Mouse (Mus musculus): ENCODE data around the gene Tmem131l.

Gene Tmem131l

DNA sequence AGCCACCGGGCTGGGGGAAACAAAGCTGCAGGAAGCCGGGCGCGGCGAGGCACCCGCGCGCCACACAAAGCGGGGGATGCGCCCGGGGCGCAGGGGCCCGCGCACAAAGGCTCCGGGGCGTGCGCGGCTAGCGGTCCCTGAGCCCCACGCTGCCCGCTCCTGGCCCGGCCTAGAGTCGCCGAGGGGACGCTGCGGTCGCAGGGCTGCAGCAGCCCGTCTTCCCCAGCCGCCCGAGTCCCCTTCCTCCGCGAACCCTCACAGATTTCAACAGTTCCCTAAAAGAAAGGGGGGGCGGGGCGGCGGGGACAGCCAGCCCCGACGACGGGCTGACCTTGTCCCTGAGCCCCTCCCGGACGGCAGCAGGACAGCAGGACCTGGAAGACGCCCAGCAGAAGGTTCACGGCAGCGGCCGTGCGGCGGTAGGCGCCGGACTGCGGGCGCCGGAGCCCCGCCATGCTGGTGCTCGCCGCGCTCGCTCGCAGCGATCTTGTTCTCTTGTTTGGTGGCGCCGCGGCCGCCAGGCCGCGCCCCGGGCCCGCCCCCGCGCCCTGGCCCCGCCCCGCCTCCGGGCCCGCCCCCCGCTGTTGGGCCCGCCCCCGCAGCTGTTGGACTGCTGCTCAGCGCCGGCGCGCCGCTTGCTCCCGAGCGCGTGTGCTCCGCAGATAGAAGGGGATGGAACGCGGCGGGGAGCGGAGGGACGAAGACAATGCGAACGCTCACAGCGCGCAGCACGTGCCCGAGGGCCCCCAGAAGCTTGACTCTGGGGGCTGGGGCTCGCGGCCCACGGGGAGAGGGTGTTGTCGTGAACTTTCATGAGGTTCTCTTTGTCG, at the start of gene Tmem131l:
Tmem131l (minus strand) TSS at position 530 of the 830 bp plus-strand sequence.
- peak; percentile 80 for DNase-seq

DNA sequence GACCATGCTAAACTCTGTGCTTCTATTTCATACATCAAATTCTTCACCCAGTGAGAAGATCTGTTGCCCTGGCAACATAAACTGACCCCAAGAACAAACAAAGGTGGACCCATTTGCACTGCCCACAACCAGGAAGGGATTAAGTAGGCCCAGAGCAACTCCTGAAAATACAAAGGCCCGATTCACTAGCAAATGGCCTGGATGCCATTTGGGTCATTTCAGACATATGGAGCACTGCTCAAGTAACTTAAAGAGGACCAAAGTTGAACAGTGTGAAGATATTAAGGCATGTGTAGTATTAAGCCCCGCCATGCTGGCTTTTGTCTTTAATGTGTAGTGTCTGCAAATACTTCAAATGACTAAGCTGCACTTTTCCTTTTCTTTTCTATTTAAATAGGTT, 46.9 kb upstream of the Tmem131l start:
- DNase-seq: no peak

DNA sequence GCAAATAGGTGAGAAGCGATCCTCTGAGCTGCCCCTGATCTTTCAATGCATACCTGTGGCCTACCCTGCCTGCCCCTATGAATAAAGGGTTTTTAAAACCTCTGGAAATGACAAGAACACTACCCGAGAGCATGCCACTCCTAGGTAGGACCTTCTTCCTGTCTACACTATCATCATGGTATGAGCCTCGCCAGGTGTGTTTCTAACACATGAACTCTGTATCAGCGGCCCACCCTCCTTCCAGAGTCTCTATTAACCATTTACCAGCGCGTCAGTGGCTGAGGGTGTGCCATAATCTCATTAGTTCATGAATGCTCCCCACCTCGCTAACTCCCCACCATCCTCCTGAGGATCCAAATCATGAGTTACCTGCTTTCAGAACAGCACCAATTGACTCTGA, 46.4 kb upstream of the Tmem131l start:
- DNase-seq: no peak

DNA sequence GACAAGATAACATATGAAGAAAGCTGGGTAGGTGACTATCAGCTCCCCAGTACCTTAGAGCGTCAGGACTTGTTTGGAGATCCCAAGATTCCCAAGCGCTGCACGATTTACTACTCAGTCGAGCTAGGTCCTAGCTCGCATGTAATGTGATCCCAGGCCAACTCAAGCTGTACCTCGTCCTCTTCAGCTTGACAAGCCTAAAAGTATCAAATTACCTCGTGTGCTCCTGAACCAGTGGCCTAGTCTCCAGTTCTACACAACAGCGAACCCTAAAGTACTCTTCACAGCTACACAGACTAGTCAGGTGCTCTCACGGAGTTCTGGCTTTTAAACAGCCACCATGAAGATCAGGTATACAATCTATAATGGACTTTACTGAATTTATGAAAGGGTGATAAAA, 45.5 kb upstream of the Tmem131l start:
- no peak for DNase-seq

DNA sequence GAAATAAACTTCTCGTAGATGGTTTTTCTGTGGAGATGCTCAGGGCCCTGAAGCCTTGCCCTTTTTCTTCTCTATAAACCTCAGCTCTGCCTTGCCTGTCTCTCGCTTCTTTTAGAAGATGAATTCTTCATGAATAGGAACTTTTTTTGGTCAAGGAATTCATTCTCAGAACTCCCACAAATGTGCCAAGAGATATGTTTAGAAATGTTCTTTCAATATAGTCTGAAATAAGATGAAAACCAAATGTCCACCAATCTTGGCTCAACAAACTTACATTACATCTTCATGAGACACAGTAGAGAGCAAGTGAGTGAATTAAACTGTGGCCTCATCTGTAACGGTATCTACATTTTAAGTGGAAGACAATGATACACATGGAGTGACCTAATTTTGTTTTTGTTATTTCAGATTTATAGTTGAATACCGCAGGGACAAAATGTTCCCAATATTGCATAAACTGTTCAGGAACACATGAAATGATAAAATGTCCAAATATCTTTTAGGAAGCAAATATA, 41.3 kb upstream of the Tmem131l start:
- DNase-seq: no peak

DNA sequence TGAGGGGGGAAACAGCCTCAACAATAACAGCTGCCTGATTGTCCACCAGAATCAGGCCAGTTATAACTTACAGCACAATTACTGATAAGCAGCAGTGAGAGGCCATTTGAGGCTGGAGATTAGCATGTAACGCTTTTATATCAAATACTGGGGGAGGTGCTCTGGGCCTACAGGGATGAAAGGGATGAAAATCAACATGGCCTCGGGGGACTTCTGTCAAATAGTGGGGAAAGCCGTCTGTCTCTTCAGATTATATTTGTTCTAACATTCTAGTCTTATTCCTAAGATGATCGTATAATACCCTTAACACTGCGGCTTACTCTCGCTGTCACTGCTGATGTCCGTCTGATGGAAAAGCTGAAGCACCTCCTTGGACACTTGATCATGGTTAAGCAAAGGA, 40.1 kb upstream of the Tmem131l start:
- no peak for DNase-seq

DNA sequence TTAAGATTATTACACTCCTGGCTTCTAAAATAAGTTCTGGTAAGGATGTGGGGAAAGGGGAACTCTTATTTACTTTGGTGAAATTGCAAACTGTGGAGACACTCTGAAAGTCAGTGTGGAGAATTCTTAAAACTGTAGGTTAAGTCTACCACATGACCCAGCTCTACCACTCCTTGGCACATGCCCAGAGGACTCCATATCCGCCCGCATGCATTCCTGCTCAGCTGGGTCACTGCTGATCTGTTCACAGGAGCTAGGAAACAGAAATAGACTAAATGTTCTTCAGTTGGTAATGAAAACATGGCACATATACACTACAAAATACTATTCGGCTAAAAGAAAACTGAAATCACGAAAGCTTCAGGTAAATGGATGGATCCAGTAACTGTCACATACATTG, 37.5 kb upstream of the Tmem131l start:
- no peak for DNase-seq

DNA sequence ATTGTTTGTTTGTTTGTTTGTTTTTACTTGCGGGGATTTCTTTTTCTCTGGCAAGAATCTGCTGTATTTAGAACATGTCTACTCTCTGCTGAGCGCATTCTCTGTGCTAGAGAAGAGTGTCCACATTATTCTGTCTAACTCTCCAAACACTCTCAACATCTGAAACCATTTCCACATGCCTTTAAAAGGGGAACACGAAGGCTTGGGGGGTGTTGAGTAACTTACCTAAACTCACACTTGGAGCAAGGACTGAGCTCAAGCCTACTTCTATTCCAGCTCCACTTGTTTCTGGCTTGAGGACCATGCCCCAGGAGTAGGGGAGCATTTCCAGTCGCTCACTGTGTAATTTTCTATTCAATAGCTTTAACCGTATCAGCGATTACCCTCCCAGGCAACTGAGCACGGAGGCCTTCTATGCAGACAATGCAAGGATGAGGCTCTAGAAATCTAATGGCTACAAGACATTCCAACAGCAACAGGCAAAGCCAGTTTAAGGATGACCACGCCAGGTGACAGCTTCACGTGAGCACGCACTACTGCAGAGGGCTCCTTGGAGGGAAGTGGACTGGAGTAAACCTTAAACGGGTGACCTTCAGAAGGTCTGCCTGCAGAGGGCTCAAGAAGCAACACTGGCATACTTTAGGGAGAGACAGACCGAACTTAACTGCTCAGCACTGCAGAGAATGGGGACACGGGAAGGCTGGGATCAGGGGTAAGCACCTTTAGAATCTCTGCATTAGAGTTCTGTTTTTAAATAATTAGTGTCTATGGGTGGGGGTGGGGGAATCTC, 36.8 kb upstream of the Tmem131l start:
- no peak for DNase-seq

DNA sequence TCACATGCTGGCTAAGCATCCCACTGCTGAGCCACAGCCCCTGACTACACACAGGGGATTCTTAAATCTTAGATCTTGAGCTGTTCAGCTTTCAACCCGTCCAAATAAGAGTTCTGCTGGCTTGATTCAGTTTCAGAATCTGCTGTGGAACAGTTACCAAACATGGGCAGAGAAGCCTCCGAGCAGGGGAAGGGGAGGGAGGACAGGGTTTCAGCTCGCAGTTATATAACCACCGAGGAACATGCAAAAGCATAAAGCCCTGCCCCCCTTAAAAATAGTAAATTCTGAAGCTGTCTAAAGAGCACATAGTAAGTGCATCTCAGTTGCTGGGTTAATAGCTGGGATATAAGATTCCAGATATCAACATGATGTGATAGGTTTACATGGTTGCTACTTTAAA, 35.5 kb upstream of the Tmem131l start:
- no peak for DNase-seq

DNA sequence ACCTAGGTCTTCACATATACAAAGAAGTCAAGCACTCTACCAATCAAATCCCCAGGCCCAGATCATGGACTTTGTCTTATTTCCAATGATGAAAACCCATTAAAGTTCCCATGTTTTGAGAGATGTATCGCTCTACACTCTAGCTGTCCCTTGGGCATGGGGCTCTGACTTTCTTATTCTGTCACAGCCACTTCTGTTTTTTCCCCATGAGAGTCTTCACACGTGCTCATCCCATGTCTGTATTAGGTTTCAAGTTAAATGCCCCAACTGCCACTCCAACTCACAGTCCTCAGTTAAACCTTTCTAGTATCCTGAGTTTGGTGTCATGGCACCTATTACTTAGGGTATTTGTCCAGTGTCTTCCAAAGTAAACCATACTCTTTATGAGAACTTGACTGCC, 34.8 kb upstream of the Tmem131l start:
- DNase-seq: no peak

DNA sequence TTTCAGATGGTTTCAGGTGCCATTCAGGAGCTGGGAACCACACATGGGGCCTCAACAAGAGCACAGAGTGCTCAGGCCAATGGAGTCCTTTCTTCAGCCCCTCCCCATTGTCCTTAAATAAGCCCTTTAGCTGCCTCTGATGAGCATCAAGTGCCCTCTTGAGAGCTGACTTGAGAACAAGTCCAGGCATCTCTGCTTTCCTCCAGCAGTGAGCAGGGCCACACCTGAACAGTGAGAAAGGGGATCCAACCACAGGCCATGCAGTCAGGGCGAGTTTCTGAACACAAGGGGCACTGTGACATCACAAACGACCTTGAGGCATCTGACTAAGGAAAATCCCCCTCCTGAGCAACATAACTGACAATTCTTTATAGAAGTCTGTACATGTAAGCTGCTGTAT, 31.7 kb upstream of the Tmem131l start:
- no peak for DNase-seq

DNA sequence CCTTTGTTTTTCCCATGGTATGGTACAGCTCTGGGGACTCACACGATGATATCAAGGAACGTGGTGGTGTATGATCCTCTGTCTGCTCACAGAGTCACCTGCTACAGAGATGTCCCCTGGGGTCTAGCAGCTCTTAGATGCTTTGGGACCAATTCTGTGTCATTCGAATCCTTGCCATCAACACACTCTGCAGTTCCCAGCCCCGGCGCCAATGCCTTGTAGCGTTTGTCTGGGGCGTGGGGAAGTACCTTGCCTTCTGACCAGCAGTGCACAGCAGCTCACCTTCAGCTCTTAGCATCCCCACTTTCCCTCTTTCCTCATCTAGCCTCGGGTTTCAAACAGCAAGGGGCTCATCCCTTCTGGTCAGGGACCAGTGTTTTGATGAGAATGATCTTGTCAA, 30.8 kb upstream of the Tmem131l start:
- DNase-seq: no peak

DNA sequence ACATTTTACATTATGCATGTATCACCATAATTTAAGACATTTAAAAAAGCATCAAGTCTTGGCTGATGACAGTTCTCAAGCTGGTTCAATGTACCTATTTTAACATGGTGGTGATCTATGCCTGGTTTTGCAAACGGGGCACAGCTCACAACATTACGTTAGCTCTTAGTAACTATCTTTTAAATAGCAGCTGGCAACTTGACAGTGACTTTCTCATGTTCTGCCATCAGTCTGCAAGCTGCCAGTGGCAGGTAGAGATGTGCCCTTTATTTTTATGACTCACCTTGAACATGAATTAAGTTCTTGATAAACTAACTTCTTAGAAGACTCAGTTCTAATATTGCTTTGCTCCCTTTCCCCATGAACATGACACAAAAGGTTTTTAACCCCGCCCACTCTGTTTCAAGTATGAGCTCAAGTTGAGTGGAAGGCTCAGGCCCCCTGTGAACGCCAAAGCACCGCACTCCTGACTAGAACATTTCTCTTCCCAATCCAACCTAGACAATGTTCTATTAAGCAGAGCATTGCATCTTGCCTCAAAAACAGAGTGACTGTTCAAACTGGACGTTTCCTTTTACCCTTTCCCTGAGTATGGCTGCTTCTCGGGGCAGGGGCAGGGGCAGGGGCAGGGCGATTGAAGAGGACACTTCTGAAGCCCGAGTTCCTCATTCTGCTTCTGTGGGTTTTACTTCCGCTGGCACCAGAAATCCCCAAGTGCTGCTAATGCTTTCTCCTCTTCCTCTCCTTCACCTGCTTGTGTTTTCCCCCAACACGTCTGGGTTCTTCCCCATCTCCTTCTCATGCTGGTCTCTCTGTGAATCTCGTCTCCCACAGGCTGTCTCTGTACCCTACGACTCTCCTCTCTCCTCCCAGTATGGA, 29.1 kb upstream of the Tmem131l start:
- DNase-seq: peak; percentile 30

DNA sequence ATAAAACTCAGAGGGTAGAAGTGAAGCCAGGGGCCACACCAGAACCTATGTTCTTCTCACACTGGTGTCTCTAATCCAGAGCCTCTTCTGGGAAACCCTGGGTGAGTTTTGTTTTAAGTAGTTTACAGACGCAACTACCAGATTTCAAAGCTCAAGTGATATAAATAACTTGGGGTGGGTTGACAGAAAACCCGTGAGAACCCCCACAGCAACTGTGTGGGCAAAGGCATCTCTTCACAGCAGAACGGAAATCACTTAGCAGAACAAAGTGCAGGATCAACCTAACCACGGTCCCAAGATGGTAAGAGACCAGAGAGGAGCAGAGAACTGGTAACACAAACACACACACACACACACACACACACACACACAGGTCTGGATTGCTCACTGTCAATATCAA, 25.9 kb upstream of the Tmem131l start:
- peak; percentile 57 for DNase-seq

DNA sequence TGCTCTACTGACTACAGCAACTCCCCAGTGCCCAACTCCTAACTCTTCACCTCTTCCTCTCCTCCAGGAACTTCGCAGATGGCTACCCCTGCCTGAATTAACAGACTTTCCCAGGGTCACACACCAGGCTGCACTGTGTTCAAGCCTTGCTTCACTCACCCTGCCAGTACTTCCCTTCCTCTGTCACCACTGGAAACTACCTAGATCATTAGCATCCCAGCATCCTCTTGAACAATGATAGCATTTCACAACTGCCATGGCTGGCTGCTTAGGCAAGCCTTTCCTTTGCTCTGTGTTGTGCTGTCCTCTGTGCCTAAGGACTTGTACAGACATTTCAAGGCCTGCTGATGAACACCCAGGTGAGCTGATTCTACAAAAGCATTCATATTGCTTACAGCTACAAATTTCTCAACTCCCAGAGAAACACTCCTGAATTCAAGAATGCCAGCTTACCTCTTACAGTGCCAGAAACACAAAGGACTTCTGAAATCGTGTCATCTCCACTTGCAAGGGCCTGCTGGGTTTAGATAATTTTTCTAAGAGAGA, 23.5 kb upstream of the Tmem131l start:
- no peak for DNase-seq

DNA sequence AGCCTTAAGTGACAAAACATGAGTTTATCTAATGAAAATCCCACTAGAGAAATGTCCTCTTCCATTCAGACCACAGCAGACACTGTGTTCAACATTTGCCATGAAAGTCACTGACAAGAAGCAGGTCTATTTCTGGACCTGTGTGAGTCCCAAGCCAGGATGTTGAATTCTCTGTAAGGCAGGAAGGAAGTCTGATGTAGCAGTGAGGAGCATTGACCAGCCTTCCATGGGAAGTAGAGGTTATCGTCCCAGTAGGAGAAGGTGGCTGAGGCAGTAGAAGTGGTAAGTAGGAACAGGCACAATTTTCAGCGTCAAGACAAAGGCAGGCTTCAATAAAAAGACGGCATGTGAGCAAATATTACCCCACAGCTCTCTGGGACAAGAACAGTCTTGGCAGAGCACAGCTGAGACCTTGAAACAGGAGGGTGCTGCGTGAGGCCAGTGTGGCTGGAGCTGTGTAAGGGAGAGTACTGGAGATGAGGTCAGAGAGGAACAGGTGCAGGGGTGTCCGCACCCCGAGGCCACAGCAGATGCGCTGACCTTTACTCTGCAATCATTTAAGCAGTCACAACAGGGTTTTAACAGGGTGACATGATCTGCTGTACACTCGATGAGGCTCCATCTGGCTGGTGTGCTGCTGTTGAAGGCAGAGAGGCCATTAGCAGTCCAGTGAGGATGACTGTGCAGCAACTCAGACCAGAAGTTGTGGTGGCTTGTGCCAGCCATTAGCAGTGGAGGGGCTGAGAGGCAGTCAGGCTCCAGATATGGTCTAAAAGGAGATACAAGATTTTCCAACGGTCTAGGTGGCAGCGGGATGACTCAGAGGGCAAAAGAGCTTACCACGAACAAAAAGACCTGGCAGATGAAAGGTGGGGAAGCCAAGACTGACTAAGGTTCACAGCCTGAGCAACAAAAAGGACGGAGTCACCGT, 21.8 kb upstream of the Tmem131l start:
- no peak for DNase-seq

DNA sequence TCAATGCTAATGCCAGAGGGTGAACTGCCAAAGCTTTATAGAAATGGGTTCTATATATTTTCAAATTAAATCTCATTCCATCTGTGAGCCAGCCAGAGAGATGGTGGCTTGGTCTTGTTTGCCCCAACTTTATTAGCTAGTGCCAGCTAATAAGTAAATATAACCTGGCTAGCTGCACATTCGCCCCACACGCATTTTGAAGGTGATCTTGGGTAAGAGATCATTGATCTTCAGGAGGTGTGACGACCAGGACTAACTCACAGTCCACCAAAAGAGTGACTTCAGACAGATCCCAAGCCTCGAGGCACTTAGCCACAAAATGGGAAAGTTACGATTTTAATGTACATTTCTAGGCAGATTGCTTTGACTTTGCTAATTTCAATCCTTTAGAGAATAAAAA, 21.0 kb upstream of the Tmem131l start:
- DNase-seq: no peak

DNA sequence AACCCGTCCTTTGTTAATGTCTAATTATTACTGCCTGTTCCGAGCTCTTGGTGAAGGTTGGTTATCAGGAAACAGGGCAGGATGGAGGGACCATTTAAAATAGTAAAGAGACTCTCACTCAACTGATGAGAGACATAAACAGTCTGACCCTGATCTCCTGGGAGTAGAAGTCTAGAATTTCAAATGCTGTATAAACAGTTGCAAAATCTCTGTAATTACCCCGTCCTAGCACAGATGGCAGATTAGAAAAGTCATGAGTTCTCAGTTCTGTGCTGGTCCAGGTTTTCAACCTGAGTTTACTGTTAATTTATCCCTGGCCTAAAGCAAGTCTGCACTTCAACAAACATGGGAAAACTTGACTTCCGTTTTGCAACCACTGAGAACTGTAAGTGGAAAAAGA, 20.2 kb upstream of the Tmem131l start:
- DNase-seq: no peak

DNA sequence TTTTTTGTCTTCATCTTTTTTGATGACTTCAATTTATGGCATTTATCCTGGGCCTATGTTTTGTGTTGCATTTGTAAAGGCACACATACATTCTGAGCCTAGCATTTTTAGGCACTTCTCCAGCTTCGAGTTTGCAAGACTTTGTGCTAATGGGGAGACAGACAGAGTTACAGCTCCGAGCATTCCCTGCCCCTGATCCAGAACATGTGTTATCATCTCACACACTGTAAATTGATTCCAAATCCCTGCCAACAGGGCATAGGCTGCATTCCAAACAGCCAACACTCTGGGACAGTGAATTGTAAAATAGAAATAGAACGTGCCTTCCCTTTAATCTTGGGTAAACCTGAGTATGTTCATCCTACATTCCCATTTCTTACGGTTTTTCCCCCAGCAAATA, 19.7 kb upstream of the Tmem131l start:
- no peak for DNase-seq

DNA sequence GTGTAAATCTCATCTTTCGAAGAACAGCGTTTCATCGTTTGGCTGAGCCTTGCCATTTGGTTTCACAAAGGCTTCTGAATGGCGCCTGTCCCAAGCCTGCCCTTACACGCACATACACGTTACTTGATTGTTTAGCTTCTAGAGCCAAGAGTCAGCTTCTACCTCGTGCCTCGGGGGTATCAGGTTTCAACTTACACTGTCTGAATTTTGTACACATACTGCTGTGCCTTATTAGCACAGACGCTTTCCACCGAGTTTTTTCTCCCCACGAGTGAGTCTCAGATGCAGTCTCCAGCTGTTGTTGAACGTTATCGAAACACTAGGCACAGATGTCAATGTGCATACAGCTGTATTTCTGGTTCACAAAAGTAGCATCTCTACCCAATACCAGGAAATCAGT, 19.3 kb upstream of the Tmem131l start:
- no peak for DNase-seq

DNA sequence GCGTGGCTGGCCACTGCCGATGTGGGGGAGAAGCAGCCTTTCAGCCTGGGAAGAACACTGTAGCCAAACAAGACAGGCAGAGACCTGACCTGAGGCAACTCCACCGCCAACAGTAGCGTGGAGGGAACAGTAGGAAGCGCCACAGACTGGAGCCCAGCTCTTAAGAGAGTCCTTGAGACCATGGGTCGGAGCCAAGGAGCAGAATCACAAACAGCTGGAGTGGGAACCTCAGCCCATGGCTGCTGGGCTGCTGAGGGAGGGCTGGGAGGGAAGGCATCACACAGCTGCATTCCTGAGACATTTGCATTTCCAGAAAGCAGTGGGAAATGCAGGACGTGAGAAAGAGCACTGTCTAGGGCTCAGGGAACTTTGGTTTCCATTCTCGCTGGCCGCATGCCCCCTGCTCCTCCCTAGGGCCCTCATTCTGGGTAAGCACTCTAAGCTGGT, 8.8 kb upstream of the Tmem131l start:
- DNase-seq: no peak

DNA sequence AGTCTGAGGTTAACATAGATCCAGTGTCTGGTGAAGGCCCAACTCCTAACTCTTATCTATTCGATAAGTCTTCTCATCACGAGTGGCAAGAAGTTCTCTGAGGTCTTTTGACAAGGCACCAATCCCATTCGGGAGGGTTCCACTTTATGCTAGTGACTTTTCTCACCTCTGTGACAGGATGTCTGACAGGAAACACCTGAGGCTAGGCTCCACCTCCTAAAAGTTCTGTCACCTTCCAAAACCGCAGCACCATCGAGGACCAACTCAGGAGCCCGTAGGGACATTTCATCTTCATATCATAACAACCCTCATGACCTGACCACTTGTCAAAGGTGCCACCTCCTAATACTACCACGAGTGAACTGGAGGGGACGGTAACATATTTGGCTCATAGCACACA, 6.2 kb upstream of the Tmem131l start:
- DNase-seq: no peak
